Mouse (Mus musculus) c-Kit-positive CD71-positive TER-119-positive erythroid progenitor cells, embryonic 14.5 days (primary cell): Measurements from ENCODE around the gene Neurog2.

Experiments used
- DNase-seq: peaks from one replicate; pipeline ENCODE4 v3.0.0-alpha.2; 2013; ENCODE audit warnings: low spot score

Neurog2 gene

GRCm38 (mm10) chr3:127646156-127646825, 13.4 kb downstream of the Neurog2 start:
- no peak for DNase-seq

GRCm38 (mm10) chr3:127651742-127652653, 19.1 kb downstream of the Neurog2 start:
- no peak for DNase-seq

- no peak for DNase-seq
Measured at GRCm38 (mm10) chr3:127660712-127661111, 27.8 kb downstream of the Neurog2 start.

GRCm38 (mm10) chr3:127661646-127662531, 29.0 kb downstream of the Neurog2 start:
- DNase-seq: no peak

GRCm38 (mm10) chr3:127679703-127680102, 46.8 kb downstream of the Neurog2 start:
- DNase-seq: no peak
